Mouse (Mus musculus): ENCODE measurements around the gene Klhl25. TPM values are rescaled to one million over a fixed set of nuclear protein-coding genes. Genes with fewer than 3 reads are reported as not detected.

The Klhl25 gene
- 18.3 and 20.3 TPM in 2 replicates for polyA plus RNA-seq (2012; rRNA removed; ENCODE audit: low replicate concordance)

GRCm38 (mm10) chr7:75848115-75848775 lies at the start of gene Klhl25:
Gene Klhl25 (plus strand): TSS chr7:75848310.

